Mouse (Mus musculus) small intestine, adult 2 months (tissue): Measurements from ENCODE around the gene Slc38a10.

ENCODE experiments used
- CTCF ChIP-seq: fragments of 200-500 bp; IDR thresholded peaks from 2 replicates; pipeline ENCODE4 v1.5.1; 2012; ENCODE audit warnings: low read depth, mild to moderate bottlenecking, control low read depth, inconsistent platforms, low read length, moderate library complexity, mixed read lengths; ENCODE audit not compliant: insufficient replicate concordance, insufficient read length; ENCODE audit errors: extremely low read depth
- POLR2A ChIP-seq: fragments of 200-500 bp; IDR thresholded peaks from 2 replicates; pipeline ENCODE4 v1.6.1; 2012; ENCODE audit warnings: low read depth, mild to moderate bottlenecking, control low read depth, inconsistent platforms, low read length, moderate library complexity

- TF ChIP-seq CTCF (no peak), POLR2A (no peak)
Measured at GRCm38 (mm10) chr11:120164028-120164427, 12.9 kb upstream of the Slc38a10 start.
